Mouse (Mus musculus): ENCODE data around the gene Prl7b1. TPM values are rescaled to one million over a fixed set of nuclear protein-coding genes. Genes with fewer than 3 reads are reported as not detected.

Gene Prl7b1
- total and polyA plus RNA-seq, 3 experiments: not detected

DNA sequence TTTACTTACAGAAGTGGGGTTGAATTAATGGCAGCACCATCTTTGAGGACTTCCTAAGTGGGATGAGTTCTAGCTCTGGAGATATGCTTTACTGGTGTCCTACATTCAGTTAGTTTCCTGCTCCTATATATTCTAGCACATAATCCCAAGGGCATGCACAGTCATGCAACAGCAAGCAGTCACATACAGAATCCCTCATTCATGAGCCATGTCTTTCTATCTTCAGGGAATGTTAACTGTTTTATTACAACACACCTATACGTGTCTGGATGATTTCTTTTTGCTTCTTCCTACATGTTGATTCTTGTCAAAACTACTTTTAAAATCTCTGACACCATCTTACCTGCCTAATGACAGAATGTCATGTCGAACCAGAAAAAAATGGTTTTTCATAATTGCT lies 28.3 kb downstream of the Prl7b1 start, which contains the start of gene Prl8a1:
TSS of gene Prl8a1 (minus strand) at position 101 of the 400 bp plus-strand sequence.
- no peaks in the 10 kb centered on the region for H3K9me3 ChIP-seq (replicated peaks; ENCODE audit: low read length)
- in situ Hi-C loops (cut with MboI; ENCODE audit: low pct_ligation_motif_present, low pct_unique_long_range_greater_than_20kb, low sequenced_read_pairs): no loop called here
- dilution Hi-C loops (cut with MboI; ENCODE audit: extremely low pct_ligation_motif_present, extremely low pct_unique_long_range_greater_than_20kb, low sequenced_read_pairs): no loop called here
- no peak within 1 kb of the TSS for H3K27ac ChIP-seq (ENCODE audit: insufficient read depth, low read depth)
- no peaks in the 10 kb centered on the region for H3K4me1 ChIP-seq (ENCODE audit: control insufficient read depth in 1 of 2, insufficient read depth in 2 of 2)
- TF ChIP-seq UBTF (IDR thresholded peaks at IDR 0.05; ENCODE audit: low read depth, low read length) (no peak), ZMIZ1 (IDR thresholded peaks at IDR 0.05; ENCODE audit: low read depth, low read length) (no peak), CHD2 (IDR thresholded peaks at IDR 0.05; ENCODE audit: low read length) (no peak), NELFE (IDR thresholded peaks at IDR 0.05; ENCODE audit: low read depth, low read length) (no peak), USF2 (conservative IDR thresholded peaks at IDR 0.05; ENCODE audit: low read depth, low read length) (no peak), BHLHE40 (IDR thresholded peaks at IDR 0.05; ENCODE audit: low read depth, low read length) (no peak), MAX (IDR thresholded peaks at IDR 0.05; ENCODE audit: low read length) (no peak), POLR2AphosphoS2 (IDR thresholded peaks at IDR 0.05; ENCODE audit: low read depth, low read length) (no peak), ELF1 (IDR thresholded peaks at IDR 0.05; ENCODE audit: low read depth, low read length) (no peak)
- H3K9ac ChIP-seq (ENCODE audit: insufficient read depth, low read depth): no peak within 1 kb of the TSS
- no peaks in the 10 kb centered on the region for H3K27me3 ChIP-seq (replicated peaks)
- DNase-seq (ENCODE audit: extremely low read depth): no peak
- no peak within 1 kb of the TSS for H3K4me3 ChIP-seq (replicated peaks in 1 of 3; ENCODE audit: low read depth in 2 of 3, low read length in 2 of 3, poor library complexity in 1 of 3)
- H3K4me2 ChIP-seq (ENCODE audit: insufficient read depth, low read depth, poor library complexity, severe bottlenecking): no peak within 1 kb of the TSS
- H3K36me3 ChIP-seq (replicated peaks in 1 of 2; ENCODE audit: control insufficient read depth in 1 of 2, insufficient read depth in 1 of 2, low read length in 1 of 2): no peaks in the 10 kb centered on the region
- H3K79me2 ChIP-seq (replicated peaks; ENCODE audit: control insufficient read depth, extremely low read depth, insufficient read depth, poor library complexity, severe bottlenecking): no peaks in the 10 kb centered on the region

DNA sequence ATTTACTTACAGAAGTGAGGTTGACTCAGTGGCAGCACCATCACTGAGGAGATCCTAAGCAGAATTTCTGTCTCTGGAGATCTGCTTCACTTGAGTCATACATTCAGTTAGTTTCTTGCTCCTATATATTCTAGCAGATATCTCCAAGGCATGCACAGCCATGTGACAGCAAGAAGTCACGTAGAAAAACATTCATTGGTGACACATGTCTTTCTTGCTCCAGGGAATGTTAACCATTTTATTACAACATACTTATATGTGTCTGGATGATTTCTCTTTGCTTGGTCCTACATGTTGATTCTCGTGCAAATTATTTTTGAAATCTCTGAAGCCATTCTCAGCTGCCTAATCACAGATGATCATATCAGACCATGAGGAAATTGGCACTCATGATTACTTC lies 45.9 kb downstream of the Prl7b1 start, which contains the start of gene Prl8a9:
TSS of gene Prl8a9 (minus strand) at position 101 of the 400 bp plus-strand sequence.
- no peaks in the 10 kb centered on the region for H3K27me3 ChIP-seq (replicated peaks)
- H3K4me3 ChIP-seq (replicated peaks in 1 of 3; ENCODE audit: low read depth in 2 of 3, low read length in 2 of 3, poor library complexity in 1 of 3): no peak within 1 kb of the TSS
- H3K9ac ChIP-seq (ENCODE audit: insufficient read depth, low read depth): no peak within 1 kb of the TSS
- H3K36me3 ChIP-seq (replicated peaks in 1 of 2; ENCODE audit: control insufficient read depth in 1 of 2, insufficient read depth in 1 of 2, low read length in 1 of 2): no peaks in the 10 kb centered on the region
- in situ Hi-C loops (cut with MboI; ENCODE audit: low pct_ligation_motif_present, low pct_unique_long_range_greater_than_20kb, low sequenced_read_pairs): no loop called here
- no peak for TF ChIP-seq HCFC1 (IDR thresholded peaks at IDR 0.05; ENCODE audit: low read depth, low read length)
- no peak for TF ChIP-seq ZKSCAN1 (IDR thresholded peaks at IDR 0.05; ENCODE audit: borderline replicate concordance, low read depth, low read length)
- no peak for TF ChIP-seq E2F4 (IDR thresholded peaks at IDR 0.05; ENCODE audit: insufficient replicate concordance, low read depth, low read length)
- no peak for TF ChIP-seq MAFK (IDR thresholded peaks at IDR 0.05; ENCODE audit: insufficient replicate concordance, low read length)
- TF ChIP-seq GABPA (IDR thresholded peaks at IDR 0.05; ENCODE audit: insufficient replicate concordance, low read depth, low read length): no peak
- TF ChIP-seq RAD21 (IDR thresholded peaks at IDR 0.05; ENCODE audit: low read depth, low read length): no peak
- TF ChIP-seq ZMIZ1 (IDR thresholded peaks at IDR 0.05; ENCODE audit: low read depth, low read length): no peak
- TF ChIP-seq SMC3 (IDR thresholded peaks at IDR 0.05; ENCODE audit: low read depth, low read length): no peak
- no peak for TF ChIP-seq RCOR1 (conservative IDR thresholded peaks at IDR 0.05; ENCODE audit: low read depth, low read length)
- TF ChIP-seq MEF2A (IDR thresholded peaks at IDR 0.05; ENCODE audit: borderline replicate concordance, low read depth, low read length): no peak
- no peak for TF ChIP-seq JUND (conservative IDR thresholded peaks at IDR 0.05; ENCODE audit: low read depth, low read length)
- TF ChIP-seq POLR2A (IDR thresholded peaks at IDR 0.05; ENCODE audit: low read depth, low read length): no peak
- H3K4me2 ChIP-seq (ENCODE audit: insufficient read depth, low read depth, poor library complexity, severe bottlenecking): no peak within 1 kb of the TSS
- DNase-seq (ENCODE audit: extremely low read depth): no peak
- H3K9me3 ChIP-seq (replicated peaks; ENCODE audit: low read length): no peaks in the 10 kb centered on the region
- H3K4me1 ChIP-seq (ENCODE audit: control insufficient read depth in 1 of 2, insufficient read depth in 2 of 2): no peaks in the 10 kb centered on the region
- H3K27ac ChIP-seq (ENCODE audit: insufficient read depth, low read depth): no peak within 1 kb of the TSS
- H3K79me2 ChIP-seq (replicated peaks; ENCODE audit: control insufficient read depth, extremely low read depth, insufficient read depth, poor library complexity, severe bottlenecking): no peaks in the 10 kb centered on the region
- dilution Hi-C loops (cut with MboI; ENCODE audit: extremely low pct_ligation_motif_present, extremely low pct_unique_long_range_greater_than_20kb, low sequenced_read_pairs): no loop called here
